Mouse (Mus musculus) heart, embryonic 11.5 days (tissue): ENCODE data around the gene Dusp3. TPM values are rescaled to one million over a fixed set of nuclear protein-coding genes. Genes with fewer than 3 reads are reported as not detected.

Experiments
- ATAC-seq: fragments of 200-750 bp; cut with Nextera tagmentation; replicated peaks from 2 replicates; pipeline ENCODE4 v1.8.0; 2017; ENCODE audit warnings: moderate library complexity; ENCODE audit not compliant: insufficient number of reproducible peaks, low FRiP score, low TSS enrichment
- H3K27ac ChIP-seq: fragments of 300-500 bp; sonication (generic); 2 replicates; pipeline ENCODE4 v1.5.1; 2014; ENCODE audit warnings: mild to moderate bottlenecking, low read depth, low read length
- H3K27me3 ChIP-seq: fragments of 300-500 bp; sonication (generic); 2 replicates; pipeline ENCODE4 v1.6.1; 2014; ENCODE audit warnings: mild to moderate bottlenecking, low read length, mixed read lengths; ENCODE audit not compliant: control insufficient read depth, insufficient read depth
- H3K36me3 ChIP-seq: fragments of 300-500 bp; sonication (generic); 2 replicates; pipeline ENCODE4 v1.6.1; 2014; ENCODE audit warnings: mild to moderate bottlenecking, low read length, moderate library complexity, mixed read lengths; ENCODE audit not compliant: control insufficient read depth, insufficient read depth
- H3K4me1 ChIP-seq: fragments of 300-500 bp; sonication (generic); 2 replicates; pipeline ENCODE4 v1.6.1; 2014; ENCODE audit warnings: low read length; ENCODE audit not compliant: control insufficient read depth, insufficient read depth
- H3K4me2 ChIP-seq: fragments of 300-500 bp; sonication (generic); 2 replicates; pipeline ENCODE4 v1.6.1; 2014; ENCODE audit warnings: mild to moderate bottlenecking, moderate library complexity
- H3K4me3 ChIP-seq: fragments of 300-500 bp; sonication (generic); 2 replicates; pipeline ENCODE4 v1.5.1; 2014; ENCODE audit warnings: low read depth, low read length
- H3K9ac ChIP-seq: fragments of 300-500 bp; sonication (generic); 2 replicates; pipeline ENCODE4 v1.6.1; 2014; ENCODE audit warnings: mild to moderate bottlenecking, low read depth, low read length, moderate library complexity
- H3K9me3 ChIP-seq: fragments of 300-500 bp; sonication (generic); replicated peaks from 2 replicates; pipeline ENCODE4 v1.6.1; 2016; ENCODE audit warnings: low read length; ENCODE audit not compliant: control insufficient read depth
- WGBS: fragments of 180-500 bp; shearing (Covaris S2); extraction: QIAGEN DNeasy Blood & Tissue Kit; methylation state at CpG from one replicate; pipeline ENCODE4 v1.1.7; 2014; ENCODE audit not compliant: insufficient replicate concordance; 5-methylcytosine and 5-hydroxymethylcytosine counted together
- polyA plus RNA-seq: library from polyadenylated mRNA; unstranded; fragments of >200 nt; fragmentation: Nextera tagmentation; extraction: Ambion mirVana; gene quantifications from 2 replicates; pipeline ENCODE4 v1.2.1, GENCODE M21; 2014

Dusp3 gene
- polyA plus RNA-seq, 1 experiment from 2014 or later = 49.4 TPM

DNA sequence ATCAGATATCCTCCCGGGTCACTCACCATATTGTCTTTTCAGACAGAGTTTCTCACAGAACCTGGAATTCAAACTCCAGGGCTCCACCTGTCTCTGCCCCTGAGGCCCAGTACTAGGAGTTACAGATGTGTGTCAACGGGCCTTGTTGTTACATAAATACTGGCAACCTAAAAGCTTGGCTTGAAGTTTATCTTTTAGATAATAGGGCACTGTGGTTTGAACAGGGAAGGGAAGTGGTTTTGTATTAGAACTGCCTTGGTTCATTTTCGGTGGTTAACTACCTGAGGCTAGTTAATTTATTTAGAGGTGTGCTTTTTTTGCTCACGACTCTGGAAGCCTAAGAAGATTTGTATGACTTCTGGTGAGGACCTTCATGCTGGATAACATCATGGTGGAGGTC lies 33.4 kb downstream of the Dusp3 start:
- Histone ChIP-seq H3K27me3 (peaks cover 4% of the 10 kb centered on the region; the same call in 1 of the 2 replicates), H3K4me3 (no peak overlapping the region), H3K4me1 (peaks cover 19% of the 10 kb centered on the region), H3K9me3 (no peaks in the 10 kb centered on the region), H3K9ac (no peak overlapping the region), H3K27ac (peak overlapping the region; percentile 70), H3K36me3 (no peaks in the 10 kb centered on the region), H3K4me2 (peak overlapping the region; percentile 43)
- 38% methylated on average over 4 of the region's 4 CpGs for WGBS
- no peak for ATAC-seq

GRCm38 (mm10) chr11:101952541-101953341 lies 34.1 kb downstream of the Dusp3 start:
- H3K4me3 ChIP-seq = no peak overlapping the region
- H3K9ac ChIP-seq = no peak overlapping the region
- no peaks in the 10 kb centered on the region for H3K36me3 ChIP-seq
- H3K4me1 ChIP-seq = peaks cover 19% of the 10 kb centered on the region
- H3K9me3 ChIP-seq = no peaks in the 10 kb centered on the region
- H3K27ac ChIP-seq = peak overlapping the region; percentile 70
- 20% methylated on average over 24 of the region's 24 CpGs for WGBS
- peak; percentile 62; the same call in 1 of the 2 replicates for ATAC-seq
- peak overlapping the region; percentile 43 for H3K4me2 ChIP-seq
- H3K27me3 ChIP-seq = peaks cover 4% of the 10 kb centered on the region; the same call in 1 of the 2 replicates

- ATAC-seq = no peak
- no peak overlapping the region for H3K4me3 ChIP-seq
- H3K27me3 ChIP-seq = peaks cover 2% of the 10 kb centered on the region; the same call in 1 of the 2 replicates
- no peak overlapping the region for H3K27ac ChIP-seq
- no peak overlapping the region for H3K9ac ChIP-seq
- WGBS = 57% methylated on average over 5 of the region's 5 CpGs
- H3K36me3 ChIP-seq = no peaks in the 10 kb centered on the region
- no peaks in the 10 kb centered on the region for H3K9me3 ChIP-seq
- H3K4me2 ChIP-seq = no peak overlapping the region
- H3K4me1 ChIP-seq = peaks cover 19% of the 10 kb centered on the region
Measured at GRCm38 (mm10) chr11:101950021-101950420, 36.8 kb downstream of the Dusp3 start.

GRCm38 (mm10) chr11:101946525-101946924 lies 40.3 kb downstream of the Dusp3 start:
- H3K9me3 ChIP-seq = no peaks in the 10 kb centered on the region
- no peaks in the 10 kb centered on the region for H3K36me3 ChIP-seq
- H3K27me3 ChIP-seq = no peaks in the 10 kb centered on the region; the same call in 1 of the 2 replicates
- no peak overlapping the region for H3K4me2 ChIP-seq
- H3K9ac ChIP-seq = no peak overlapping the region
- WGBS = 44% methylated on average over 5 of the region's 5 CpGs
- H3K4me1 ChIP-seq = peaks cover 5% of the 10 kb centered on the region; the same call in 1 of the 2 replicates
- no peak overlapping the region for H3K4me3 ChIP-seq
- ATAC-seq = no peak
- no peak overlapping the region for H3K27ac ChIP-seq

GRCm38 (mm10) chr11:101943055-101943454 lies 43.8 kb downstream of the Dusp3 start:
- Histone ChIP-seq H3K27ac (no peak overlapping the region), H3K9me3 (no peaks in the 10 kb centered on the region), H3K4me3 (no peak overlapping the region), H3K4me2 (no peak overlapping the region), H3K9ac (no peak overlapping the region), H3K4me1 (no peaks in the 10 kb centered on the region), H3K27me3 (no peaks in the 10 kb centered on the region), H3K36me3 (no peaks in the 10 kb centered on the region)
- no peak for ATAC-seq
- WGBS = 37% methylated on average over 3 of the region's 3 CpGs

GRCm38 (mm10) chr11:101937108-101937507 lies 49.7 kb downstream of the Dusp3 start:
- ATAC-seq = no peak
- H3K4me3 ChIP-seq = peak overlapping the region; percentile 39

GRCm38 (mm10) chr11:101936421-101936820 lies 50.4 kb downstream of the Dusp3 start:
- 0 out of 2 replicates have a peak, but pooled peaks cover 3% of the 10 kb centered on the region for H3K27me3 ChIP-seq
- peaks cover 14% of the 10 kb centered on the region for H3K4me1 ChIP-seq
- peak overlapping the region; percentile 39; the same call in 1 of the 2 replicates for H3K4me3 ChIP-seq
- no peaks in the 10 kb centered on the region for H3K36me3 ChIP-seq
- H3K9ac ChIP-seq = no peak overlapping the region
- no peak for ATAC-seq
- 31% methylated on average over 7 of the region's 7 CpGs for WGBS
- H3K27ac ChIP-seq = no peak overlapping the region
- no peaks in the 10 kb centered on the region for H3K9me3 ChIP-seq
- peak overlapping the region; percentile 70 for H3K4me2 ChIP-seq

More at GRCm38 (mm10) chr11:101937108-101937507, 49.7 kb downstream of the Dusp3 start:
- peak overlapping the region; percentile 70 for H3K4me2 ChIP-seq
- H3K27me3 ChIP-seq = 0 out of 2 replicates have a peak, but pooled peaks cover 3% of the 10 kb centered on the region
- H3K9me3 ChIP-seq = no peaks in the 10 kb centered on the region
- peak overlapping the region; percentile 58 for H3K9ac ChIP-seq
- WGBS = under 1% methylated on average over 32 of the region's 32 CpGs
- no peaks in the 10 kb centered on the region for H3K36me3 ChIP-seq
- peaks cover 12% of the 10 kb centered on the region for H3K4me1 ChIP-seq
- no peak overlapping the region for H3K27ac ChIP-seq

DNA sequence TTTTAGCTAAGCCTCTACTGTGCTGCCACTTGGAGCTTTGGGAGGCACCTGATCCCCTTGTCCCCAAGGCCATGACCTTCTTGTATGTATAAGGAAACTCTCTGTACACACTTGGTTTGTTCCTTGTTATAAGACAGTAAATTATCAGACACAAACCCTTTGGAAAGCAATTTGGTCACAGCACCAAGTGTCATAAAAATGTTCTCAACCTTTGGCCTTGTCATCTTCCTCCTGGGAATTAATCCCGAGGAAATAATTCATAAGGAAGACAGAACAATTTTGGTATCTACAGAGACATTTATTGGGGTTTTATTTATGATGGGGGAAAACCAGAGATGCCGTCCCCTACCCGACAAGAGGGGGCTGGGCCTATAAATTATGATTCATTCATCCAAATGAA lies 51.1 kb downstream of the Dusp3 start:
- Histone ChIP-seq H3K9me3 (no peaks in the 10 kb centered on the region), H3K27me3 (0 out of 2 replicates have a peak, but pooled peaks cover 3% of the 10 kb centered on the region), H3K36me3 (no peaks in the 10 kb centered on the region), H3K9ac (no peak overlapping the region), H3K27ac (no peak overlapping the region), H3K4me2 (no peak overlapping the region), H3K4me1 (peaks cover 14% of the 10 kb centered on the region), H3K4me3 (no peak overlapping the region)
- no peak for ATAC-seq
- 82% methylated on average over 3 of the region's 3 CpGs for WGBS
